Mouse (Mus musculus) fibroblast of lung, adult 2 months (primary cell): Measurements from ENCODE around the gene Cyp2c69.
"Not testable (repeated sequence)": the region's sequence is repeated elsewhere in the genome, so short reads cannot be mapped to it uniquely, and the experiment has no call there.

Source experiments
- DNase-seq: peaks from one replicate; pipeline ENCODE4 v3.0.0-alpha.2; 2011; ENCODE audit warnings: low read depth

The Cyp2c69 gene

DNA sequence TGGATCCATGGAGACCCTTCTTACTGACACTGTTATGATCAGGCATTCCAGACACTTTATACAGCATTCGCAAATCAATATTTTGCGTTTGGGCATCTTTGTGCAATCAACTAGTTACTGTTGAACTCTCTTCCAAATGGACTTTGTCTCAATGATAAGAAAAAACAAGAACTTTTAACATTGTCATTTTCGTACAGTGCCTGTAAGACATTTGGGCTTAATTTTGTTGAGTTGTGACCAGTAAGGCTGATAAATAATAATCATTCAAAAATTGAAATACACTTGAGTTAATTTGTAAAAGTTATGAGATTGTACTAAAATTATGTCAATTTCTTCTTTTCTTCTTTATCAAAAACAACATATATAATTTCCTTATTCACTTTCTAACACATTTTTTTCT, at the start of gene Cyp2c69:
TSS of gene Cyp2c69 (minus strand) at position 101 of the 400 bp plus-strand sequence.
- not testable (repeated sequence) for DNase-seq

DNA sequence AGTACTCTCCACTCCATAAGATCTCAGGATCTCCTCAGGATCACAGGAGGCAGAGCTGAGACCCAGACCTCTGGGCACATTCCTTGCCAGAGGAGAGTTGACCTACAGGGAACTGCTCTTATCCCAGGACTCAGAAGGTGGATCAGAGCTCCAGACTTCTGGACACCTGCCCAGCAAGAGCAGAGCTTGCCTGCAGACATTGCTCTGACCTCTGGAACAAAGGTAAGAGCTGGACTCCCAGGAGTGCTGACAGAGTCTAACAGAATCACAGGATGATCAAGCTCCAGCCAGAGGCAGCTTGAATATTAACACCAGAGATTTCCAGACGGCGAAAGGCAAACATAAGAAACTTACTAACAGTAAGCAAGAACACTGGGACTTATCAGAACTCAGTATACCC, 48.8 kb upstream of the Cyp2c69 start:
- no peak for DNase-seq

DNA sequence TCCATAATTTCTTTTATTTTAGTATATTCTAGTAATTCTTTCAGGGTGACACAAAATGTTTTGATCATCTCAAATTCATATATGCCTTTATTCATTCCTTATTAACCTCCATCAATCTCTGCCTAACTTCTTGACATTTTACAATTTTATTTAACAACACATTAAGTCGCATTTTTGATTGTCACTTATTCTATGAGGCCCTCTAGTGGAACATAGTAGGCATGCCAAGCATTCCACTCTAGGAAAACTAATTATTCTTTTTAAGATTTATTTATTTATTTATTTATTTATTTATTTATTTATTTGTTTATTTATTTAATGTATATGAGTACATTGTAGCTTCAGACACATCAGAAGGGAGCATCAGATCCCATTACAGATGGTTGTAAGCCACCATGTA, 43.4 kb upstream of the Cyp2c69 start:
- DNase-seq, result no peak

DNA sequence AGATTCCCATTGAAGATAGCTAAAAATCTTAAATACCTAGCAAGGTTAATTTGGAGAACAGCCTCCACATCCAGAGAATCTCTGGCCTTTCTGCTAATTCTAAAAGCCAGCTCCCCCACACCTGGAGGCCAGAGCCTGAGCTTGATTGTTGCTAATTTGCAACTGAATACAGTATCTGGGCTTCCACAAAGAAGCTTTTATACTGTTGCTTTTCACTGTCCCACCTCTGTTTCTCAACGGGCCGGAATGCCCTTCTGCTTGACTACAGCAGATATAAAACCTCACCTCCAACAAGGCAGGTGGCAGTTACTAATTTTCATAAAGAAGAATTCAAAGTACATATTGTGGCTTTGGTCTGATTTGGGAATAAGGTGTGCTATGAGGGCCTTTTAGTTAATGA, 15.1 kb upstream of the Cyp2c69 start:
- no peak for DNase-seq

DNA sequence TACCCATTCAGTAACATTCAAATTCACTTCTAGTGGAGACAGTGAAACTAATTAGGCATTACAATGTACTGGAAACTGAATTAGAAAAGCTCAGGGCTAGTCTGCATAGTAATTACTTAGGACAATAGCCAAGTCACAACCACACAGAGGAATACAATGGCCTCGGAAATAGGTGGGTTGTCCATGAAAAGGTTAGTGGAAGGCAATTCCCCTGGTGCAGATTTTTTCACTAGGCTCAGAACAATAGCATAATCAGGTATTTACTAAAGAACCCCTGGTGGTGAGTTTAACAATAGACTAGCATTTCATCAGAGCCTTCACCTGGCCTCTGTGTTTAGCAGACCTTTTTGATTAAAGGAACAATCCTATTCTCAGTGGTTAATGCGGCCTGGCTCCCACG, 3.5 kb upstream of the Cyp2c69 start:
- not testable (repeated sequence) for DNase-seq

DNA sequence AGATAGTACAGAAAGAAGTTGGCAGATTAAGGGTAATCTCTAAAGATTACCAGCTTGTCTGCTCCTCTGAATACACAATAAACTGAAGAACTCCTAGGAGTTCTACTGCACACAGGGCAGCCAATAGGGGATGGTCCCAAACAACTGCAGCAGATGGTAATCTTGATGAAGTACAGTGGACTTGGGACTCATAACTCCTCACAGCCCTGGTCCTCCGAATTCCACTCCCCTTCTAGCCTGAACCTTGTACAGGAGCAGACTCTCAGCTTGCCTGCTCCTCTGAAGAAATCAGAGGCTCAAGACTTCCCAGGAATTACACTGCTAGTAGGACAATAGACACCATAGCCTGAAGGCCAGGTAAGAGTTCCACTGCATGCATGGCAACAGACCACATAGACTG, 20.5 kb downstream of the Cyp2c69 start:
- no peak for DNase-seq

DNA sequence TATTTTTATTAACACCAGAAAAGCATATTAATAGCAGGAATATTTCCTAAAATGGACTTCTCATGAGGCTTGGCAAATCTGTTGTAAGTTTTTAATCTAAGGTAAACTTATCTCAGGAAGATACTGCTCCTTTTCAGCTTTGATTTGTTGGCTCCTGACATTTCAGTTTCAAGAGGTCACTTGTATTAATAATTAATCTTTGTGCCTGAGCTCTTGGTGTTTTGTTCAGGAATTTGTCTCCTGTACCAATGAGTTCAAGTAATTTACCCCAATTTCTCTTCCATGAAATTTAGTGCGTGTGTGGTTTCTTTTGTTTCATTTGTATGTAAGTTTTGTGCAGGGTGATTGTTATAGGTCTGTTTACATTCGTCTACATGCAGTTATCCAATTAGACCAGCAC, 65.7 kb downstream of the Cyp2c69 start:
- DNase-seq, result not testable (repeated sequence)

DNA sequence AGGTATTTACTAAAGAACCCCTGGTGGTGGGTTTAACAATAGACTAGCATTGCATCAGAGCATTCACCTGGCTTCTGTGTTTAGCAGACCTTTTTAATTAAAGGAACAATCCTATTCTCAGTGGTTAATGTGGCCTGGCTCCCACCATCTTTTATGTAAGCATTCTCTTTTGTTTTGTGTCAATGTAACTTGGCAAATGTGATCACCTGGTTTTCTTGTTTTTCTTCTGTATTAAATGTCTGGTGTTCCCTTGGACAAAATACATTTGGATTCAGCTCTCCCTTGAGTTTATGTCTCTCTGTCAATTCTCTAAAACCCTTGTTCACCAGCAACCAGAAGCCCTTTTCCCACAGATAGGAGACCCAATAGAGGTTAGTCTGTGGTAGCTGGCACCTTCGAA, 70.2 kb downstream of the Cyp2c69 start:
- not testable (repeated sequence) for DNase-seq

DNA sequence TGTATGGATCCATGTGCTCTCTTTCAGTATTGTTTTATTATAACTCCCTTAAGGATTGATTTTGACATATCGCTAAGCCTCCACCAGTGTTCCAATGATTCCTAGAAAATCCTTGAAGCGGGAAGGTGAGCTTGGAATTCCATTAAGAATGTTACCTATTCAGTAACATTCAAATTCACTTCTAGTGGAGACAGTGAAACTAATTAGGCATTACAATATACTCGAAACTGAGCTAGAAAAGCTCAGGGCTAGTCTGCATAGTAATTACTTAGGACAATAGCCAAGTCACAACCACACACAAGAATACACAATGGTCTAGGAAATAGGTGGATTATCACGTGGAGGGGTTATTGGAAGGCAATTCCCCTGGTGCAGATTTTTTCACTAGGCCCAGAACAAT, 70.6 kb downstream of the Cyp2c69 start:
- not testable (repeated sequence) for DNase-seq

DNA sequence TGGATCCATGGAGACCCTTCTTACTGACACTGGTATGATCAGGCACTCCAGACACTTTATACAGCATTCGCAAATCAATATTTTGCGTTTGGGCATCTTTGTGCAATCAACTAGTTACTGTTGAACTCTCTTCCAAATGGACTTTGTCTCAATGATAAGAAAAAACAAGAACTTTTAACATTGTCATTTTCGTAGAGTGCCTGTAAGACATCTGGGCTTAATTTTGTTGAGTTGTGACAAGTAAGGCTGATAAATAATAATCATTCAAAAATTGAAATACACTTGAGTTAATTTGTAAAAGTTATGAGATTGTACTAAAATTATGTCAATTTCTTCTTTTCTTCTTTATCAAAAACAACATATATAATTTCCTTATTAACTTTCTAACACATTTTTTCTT, 73.9 kb downstream of the Cyp2c69 start, which contains the start of gene Cyp2c40:
TSS of gene Cyp2c40 (minus strand) at position 101 of the 400 bp plus-strand sequence.
- DNase-seq, result not testable (repeated sequence)
